Mouse (Mus musculus): ENCODE data around the gene Atp6ap2. TPM values are rescaled to one million over a fixed set of nuclear protein-coding genes. Genes with fewer than 3 reads are reported as not detected.

Gene Atp6ap2
- total RNA-seq, 2 experiments from 2014 or later = 103 to 192 TPM

Other genes starting within 250 kb of the Atp6ap2 start
- gene 1810030O07Rik, start 85.9 kb downstream of the Atp6ap2 start, total RNA-seq (2014; fragmentation: Nextera tagmentation) = 38.9 and 44.3 TPM in 2 replicates
- gene 1810030O07Rik, start 85.9 kb downstream of the Atp6ap2 start, total RNA-seq (2017) = 35.3 and 38.3 TPM in 2 replicates
- 52.4 and 56.7 TPM in 2 replicates for gene Med14, start 174.3 kb downstream of the Atp6ap2 start, total RNA-seq (2014; fragmentation: Nextera tagmentation)
- 23.9 and 26.5 TPM in 2 replicates for gene Med14, start 174.3 kb downstream of the Atp6ap2 start, total RNA-seq (2017)

Data from granulocyte monocyte progenitor cell, adult 5-6 weeks (primary cell).